Mouse (Mus musculus): Measurements from ENCODE around the gene Zfp740. TPM values are rescaled to one million over a fixed set of nuclear protein-coding genes. Genes with fewer than 3 reads are reported as not detected.

Zfp740 gene
- polyA plus RNA-seq, 1 experiment: 0.44 TPM

DNA sequence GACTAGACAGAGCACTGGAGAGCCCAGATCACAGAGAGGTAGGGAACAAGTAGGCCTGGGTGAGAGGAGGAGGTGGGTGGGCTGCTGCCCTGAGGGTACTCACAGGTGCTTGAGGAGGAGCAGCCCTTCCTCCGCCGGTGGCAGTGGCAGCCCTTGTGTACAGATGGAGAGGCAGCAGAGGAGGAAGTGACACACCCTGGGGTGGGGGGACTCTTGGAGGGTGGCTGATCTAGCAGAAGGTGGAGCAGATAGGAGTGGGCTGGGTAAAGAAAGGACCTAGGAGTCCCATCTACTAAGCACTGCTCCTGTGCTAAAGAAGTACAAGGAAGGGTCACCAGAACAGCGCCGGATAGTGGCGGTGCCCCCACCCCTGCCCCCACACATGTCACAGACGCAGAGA is 28.7 kb downstream of the Zfp740 start, which contains the start of gene Itgb7:
Gene Itgb7, minus strand, starts transcription at position 197 of the 400 bp plus-strand sequence.
- Histone ChIP-seq H3K4me1 (ENCODE audit: control insufficient read depth) (peaks cover 51% of the 10 kb centered on the region), H3K36me3 (ENCODE audit: control insufficient read depth) (no peaks in the 10 kb centered on the region), H3K9me3 (ENCODE audit: control insufficient read depth, low read length) (no peaks in the 10 kb centered on the region), H3K4me3 (replicated peaks) (peak within 1 kb of the TSS; percentile 58), H3K27me3 (ENCODE audit: control insufficient read depth) (no peaks in the 10 kb centered on the region; the same call in 1 of the 2 replicates)
- no peak for TF ChIP-seq GATA1 (IDR thresholded peaks at IDR 0.05; ENCODE audit: low read length)
- no peak for TF ChIP-seq TAL1 (IDR thresholded peaks at IDR 0.05; ENCODE audit: low read length)

DNA sequence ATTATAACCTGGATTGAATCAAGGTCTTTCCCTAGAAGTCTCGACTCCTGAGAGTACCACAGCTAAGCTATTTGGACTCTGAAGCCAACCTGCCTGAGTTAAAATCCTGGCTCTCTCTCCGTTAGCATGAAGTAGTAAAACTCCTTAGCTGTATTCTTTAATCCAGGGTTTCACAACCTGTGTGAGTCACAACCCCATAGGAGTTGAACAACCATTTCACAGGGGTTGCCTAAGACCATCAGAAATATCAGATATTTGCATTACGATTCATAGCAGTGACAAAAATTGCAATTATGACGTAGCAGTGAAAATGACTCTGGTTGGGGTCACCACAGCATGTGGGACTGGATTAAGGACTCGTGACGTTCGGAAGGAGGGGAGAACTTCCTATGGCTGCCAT is 29.7 kb downstream of the Zfp740 start:
- Histone ChIP-seq H3K36me3 (ENCODE audit: control insufficient read depth) (no peaks in the 10 kb centered on the region), H3K27me3 (ENCODE audit: control insufficient read depth) (no peaks in the 10 kb centered on the region; the same call in 1 of the 2 replicates), H3K4me3 (replicated peaks) (no peak overlapping the region), H3K4me1 (ENCODE audit: control insufficient read depth) (peaks cover 44% of the 10 kb centered on the region), H3K9me3 (ENCODE audit: control insufficient read depth, low read length) (no peaks in the 10 kb centered on the region)
- TF ChIP-seq GATA1 (IDR thresholded peaks at IDR 0.05; ENCODE audit: low read length): no peak
- no peak for TF ChIP-seq TAL1 (IDR thresholded peaks at IDR 0.05; ENCODE audit: low read length)

GRCm38 (mm10) chr15:102233896-102234295 is 30.8 kb downstream of the Zfp740 start:
- no peak overlapping the region for H3K4me3 ChIP-seq (replicated peaks)
- H3K9me3 ChIP-seq (ENCODE audit: control insufficient read depth, low read length): no peaks in the 10 kb centered on the region
- no peaks in the 10 kb centered on the region; the same call in 1 of the 2 replicates for H3K27me3 ChIP-seq (ENCODE audit: control insufficient read depth)
- TF ChIP-seq GATA1 (IDR thresholded peaks at IDR 0.05; ENCODE audit: low read length): no peak
- TF ChIP-seq TAL1 (IDR thresholded peaks at IDR 0.05; ENCODE audit: low read length): no peak
- peaks cover 44% of the 10 kb centered on the region for H3K4me1 ChIP-seq (ENCODE audit: control insufficient read depth)
- H3K36me3 ChIP-seq (ENCODE audit: control insufficient read depth): no peaks in the 10 kb centered on the region

DNA sequence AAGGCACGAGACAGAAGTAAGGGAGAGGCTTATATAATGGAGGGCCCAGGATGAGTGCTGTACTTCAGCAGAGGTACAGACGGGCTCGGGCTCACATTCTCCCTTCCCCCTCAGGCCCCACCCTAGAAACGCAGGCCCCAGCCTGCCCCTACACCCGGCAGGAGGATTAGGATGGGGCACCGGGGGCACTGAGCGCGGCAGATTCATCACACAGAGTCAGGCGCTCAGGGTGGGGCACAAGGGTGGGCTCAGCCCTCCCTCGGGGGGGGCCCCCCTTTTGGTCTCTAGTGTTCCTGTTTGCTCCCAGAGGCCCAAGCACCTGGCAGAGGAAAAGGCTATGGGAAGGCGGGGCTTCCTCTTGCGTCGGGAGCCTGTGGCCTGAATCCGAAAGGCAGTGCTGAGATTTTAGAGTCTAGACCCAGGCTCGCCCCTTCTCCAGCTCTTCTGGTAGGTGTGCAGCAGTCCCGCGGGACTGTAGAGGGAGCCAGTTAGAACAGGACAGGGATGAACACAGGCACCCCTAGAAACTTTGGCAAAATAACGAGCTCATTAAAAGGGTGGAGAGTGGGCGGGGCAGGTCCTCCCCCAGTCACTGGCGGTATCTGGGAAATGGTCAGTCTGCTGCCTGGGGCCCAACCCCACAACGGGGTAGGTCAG is 32.5 kb downstream of the Zfp740 start:
- Histone ChIP-seq H3K9me3 (ENCODE audit: control insufficient read depth, low read length) (no peaks in the 10 kb centered on the region), H3K4me3 (replicated peaks) (no peak overlapping the region), H3K27me3 (ENCODE audit: control insufficient read depth) (peaks cover 10% of the 10 kb centered on the region), H3K4me1 (ENCODE audit: control insufficient read depth) (peaks cover 43% of the 10 kb centered on the region), H3K36me3 (ENCODE audit: control insufficient read depth) (no peaks in the 10 kb centered on the region)
- no peak for TF ChIP-seq GATA1 (IDR thresholded peaks at IDR 0.05; ENCODE audit: low read length)
- TF ChIP-seq TAL1 (IDR thresholded peaks at IDR 0.05; ENCODE audit: low read length): no peak

- Histone ChIP-seq H3K9me3 (ENCODE audit: control insufficient read depth, low read length) (no peaks in the 10 kb centered on the region), H3K4me3 (replicated peaks) (no peak overlapping the region), H3K27me3 (ENCODE audit: control insufficient read depth) (peaks cover 40% of the 10 kb centered on the region), H3K36me3 (ENCODE audit: control insufficient read depth) (no peaks in the 10 kb centered on the region), H3K4me1 (ENCODE audit: control insufficient read depth) (peaks cover 17% of the 10 kb centered on the region)
- no peak for TF ChIP-seq GATA1 (IDR thresholded peaks at IDR 0.05; ENCODE audit: low read length)
- no peak for TF ChIP-seq TAL1 (IDR thresholded peaks at IDR 0.05; ENCODE audit: low read length)
These were observed 35.7 kb downstream of the Zfp740 start for GRCm38 (mm10) chr15:102238543-102239259.

DNA sequence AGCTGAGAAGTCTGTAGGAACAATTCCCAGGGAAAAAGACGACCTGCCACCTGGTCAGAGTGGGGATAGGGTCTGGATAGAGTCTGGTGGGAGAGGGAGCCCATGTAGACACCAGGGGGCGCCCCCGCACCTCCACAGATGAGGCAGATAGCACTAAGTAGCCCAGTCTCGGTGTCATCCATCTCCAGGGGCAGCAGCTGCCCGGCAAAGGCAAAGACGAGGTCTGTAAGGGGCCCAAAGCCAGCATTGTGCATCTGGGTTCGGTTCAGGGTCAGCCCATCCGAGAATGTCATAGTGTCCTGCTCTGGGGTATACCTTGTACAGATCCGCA is 36.2 kb downstream of the Zfp740 start:
- Histone ChIP-seq H3K9me3 (ENCODE audit: control insufficient read depth, low read length) (no peaks in the 10 kb centered on the region), H3K36me3 (ENCODE audit: control insufficient read depth) (no peaks in the 10 kb centered on the region), H3K27me3 (ENCODE audit: control insufficient read depth) (peaks cover 45% of the 10 kb centered on the region), H3K4me1 (ENCODE audit: control insufficient read depth) (peaks cover 14% of the 10 kb centered on the region), H3K4me3 (replicated peaks) (no peak overlapping the region)
- TF ChIP-seq GATA1 (IDR thresholded peaks at IDR 0.05; ENCODE audit: low read length) (no peak), TAL1 (IDR thresholded peaks at IDR 0.05; ENCODE audit: low read length) (no peak)

DNA sequence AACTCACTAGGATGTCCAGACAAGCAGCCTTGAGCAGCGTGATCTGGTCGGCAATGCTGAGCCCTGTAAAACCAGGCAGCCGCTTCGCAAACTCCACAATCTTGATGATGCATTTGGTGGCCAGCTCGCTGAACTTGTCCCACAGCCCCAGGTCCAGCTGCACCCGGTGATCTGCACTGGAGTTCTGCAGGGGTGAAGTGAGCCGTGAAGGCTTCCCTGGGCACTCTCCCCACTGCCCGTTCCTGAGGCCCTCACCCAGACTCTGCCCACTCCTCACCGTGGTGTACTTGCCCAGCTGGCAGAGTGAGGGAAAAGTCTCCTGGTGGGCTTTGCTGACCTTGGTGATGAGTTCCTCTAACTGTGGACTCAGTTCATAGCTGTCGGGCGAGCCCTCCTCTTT is 36.8 kb downstream of the Zfp740 start:
- H3K4me3 ChIP-seq (replicated peaks): no peak overlapping the region
- H3K27me3 ChIP-seq (ENCODE audit: control insufficient read depth): peaks cover 51% of the 10 kb centered on the region
- no peaks in the 10 kb centered on the region for H3K9me3 ChIP-seq (ENCODE audit: control insufficient read depth, low read length)
- TF ChIP-seq TAL1 (IDR thresholded peaks at IDR 0.05; ENCODE audit: low read length): no peak
- peaks cover 12% of the 10 kb centered on the region for H3K4me1 ChIP-seq (ENCODE audit: control insufficient read depth)
- H3K36me3 ChIP-seq (ENCODE audit: control insufficient read depth): no peaks in the 10 kb centered on the region

GRCm38 (mm10) chr15:102240607-102241006 is 37.6 kb downstream of the Zfp740 start:
- H3K4me3 ChIP-seq (replicated peaks): no peak overlapping the region
- peaks cover 6% of the 10 kb centered on the region for H3K4me1 ChIP-seq (ENCODE audit: control insufficient read depth)
- no peaks in the 10 kb centered on the region for H3K9me3 ChIP-seq (ENCODE audit: control insufficient read depth, low read length)
- peaks cover 59% of the 10 kb centered on the region for H3K27me3 ChIP-seq (ENCODE audit: control insufficient read depth)
- no peaks in the 10 kb centered on the region for H3K36me3 ChIP-seq (ENCODE audit: control insufficient read depth)
- TF ChIP-seq GATA1 (IDR thresholded peaks at IDR 0.05; ENCODE audit: low read length) (no peak), TAL1 (IDR thresholded peaks at IDR 0.05; ENCODE audit: low read length) (no peak)

GRCm38 (mm10) chr15:102242404-102243228 is 39.6 kb downstream of the Zfp740 start:
- TF ChIP-seq TAL1 (IDR thresholded peaks at IDR 0.05; ENCODE audit: low read length) (no peak), GATA1 (IDR thresholded peaks at IDR 0.05; ENCODE audit: low read length) (no peak)
- peaks cover 19% of the 10 kb centered on the region for H3K4me1 ChIP-seq (ENCODE audit: control insufficient read depth)
- no peak overlapping the region for H3K4me3 ChIP-seq (replicated peaks)

More at GRCm38 (mm10) chr15:102242404-102243228, 39.6 kb downstream of the Zfp740 start:
- Histone ChIP-seq H3K36me3 (ENCODE audit: control insufficient read depth) (no peaks in the 10 kb centered on the region), H3K27me3 (ENCODE audit: control insufficient read depth) (peaks cover 79% of the 10 kb centered on the region), H3K9me3 (ENCODE audit: control insufficient read depth, low read length) (no peaks in the 10 kb centered on the region; the same call in 1 of the 2 replicates)
